Mouse (Mus musculus): Measurements from ENCODE around the gene Yipf1. TPM values are rescaled to one million over a fixed set of nuclear protein-coding genes. Genes with fewer than 3 reads are reported as not detected.

Gene Yipf1
- polyA plus RNA-seq, 1 experiment from 2014 or later = 57.3 TPM

GRCm38 (mm10) chr4:107323113-107323512 is 8.9 kb downstream of the Yipf1 start:
- Histone ChIP-seq H3K9ac (no peak overlapping the region), H3K27ac (replicated peaks) (no peak overlapping the region), H3K27me3 (no peaks in the 10 kb centered on the region), H3K36me3 (peaks cover 63% of the 10 kb centered on the region), H3K9me3 (replicated peaks) (no peaks in the 10 kb centered on the region), H3K4me2 (replicated peaks) (no peak overlapping the region), H3K4me3 (replicated peaks) (no peak overlapping the region), H3K4me1 (no peaks in the 10 kb centered on the region)
- no peak for ATAC-seq (ENCODE audit: insufficient number of reproducible peaks, low FRiP score, low TSS enrichment, low read depth)
- 89% methylated on average over 2 of the region's 2 CpGs for whole genome bisulfite sequencing

DNA sequence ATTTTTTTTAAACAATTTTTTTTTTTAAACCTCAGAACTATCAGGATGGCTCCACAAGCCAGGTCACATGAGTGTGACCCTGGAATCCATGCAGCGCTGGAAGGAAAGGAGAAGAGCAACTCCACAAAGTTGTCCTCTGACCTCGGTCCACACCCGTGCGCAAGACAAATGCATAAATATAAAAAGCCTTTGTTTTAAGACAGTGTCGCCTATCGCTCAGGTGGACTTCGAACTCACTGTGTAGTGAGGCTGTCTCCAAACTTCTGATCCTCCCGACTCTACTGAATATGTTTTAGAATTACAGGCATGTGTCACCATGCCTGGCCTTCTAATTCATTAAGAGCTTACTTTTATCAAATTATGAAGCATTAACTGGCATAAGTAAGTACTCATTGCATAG is 14.4 kb downstream of the Yipf1 start:
- 91% methylated on average over 8 of the region's 8 CpGs for WGBS
- no peak overlapping the region for H3K27ac ChIP-seq (replicated peaks)
- H3K4me3 ChIP-seq (replicated peaks) = no peak overlapping the region
- no peaks in the 10 kb centered on the region for H3K4me1 ChIP-seq
- H3K9me3 ChIP-seq (replicated peaks) = no peaks in the 10 kb centered on the region
- no peak overlapping the region for H3K9ac ChIP-seq
- H3K4me2 ChIP-seq (replicated peaks) = no peak overlapping the region
- H3K36me3 ChIP-seq = peaks cover 15% of the 10 kb centered on the region; the same call in 1 of the 2 replicates
- H3K27me3 ChIP-seq = no peaks in the 10 kb centered on the region
- ATAC-seq (ENCODE audit: insufficient number of reproducible peaks, low FRiP score, low TSS enrichment, low read depth) = no peak

DNA sequence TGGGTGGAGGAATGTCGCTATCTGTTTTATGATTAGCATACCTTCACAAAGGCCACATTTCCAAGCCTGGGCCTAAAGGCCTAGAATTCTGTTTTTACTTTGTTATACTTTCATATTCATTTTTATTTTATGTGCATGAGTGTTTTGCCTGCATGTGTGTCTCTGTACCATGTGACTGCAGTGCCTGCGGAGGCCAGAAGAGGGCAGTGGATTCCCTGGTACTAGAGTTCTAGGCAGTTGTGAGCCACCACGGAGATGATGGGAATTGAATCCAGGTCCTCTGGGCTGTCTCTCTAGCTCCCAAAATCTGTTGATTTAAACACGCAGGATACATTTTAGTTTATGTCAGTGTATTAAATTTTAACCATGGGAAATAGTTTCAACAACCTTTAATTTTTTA is 19.4 kb downstream of the Yipf1 start:
- no peak for ATAC-seq (ENCODE audit: insufficient number of reproducible peaks, low FRiP score, low TSS enrichment, low read depth)
- no peaks in the 10 kb centered on the region for H3K9me3 ChIP-seq (replicated peaks)
- no peak overlapping the region for H3K9ac ChIP-seq
- no peak overlapping the region for H3K4me2 ChIP-seq (replicated peaks)
- no peak overlapping the region for H3K27ac ChIP-seq (replicated peaks)
- no peaks in the 10 kb centered on the region for H3K27me3 ChIP-seq
- no peaks in the 10 kb centered on the region for H3K4me1 ChIP-seq
- H3K4me3 ChIP-seq (replicated peaks) = no peak overlapping the region
- peaks cover 8% of the 10 kb centered on the region; the same call in 1 of the 2 replicates for H3K36me3 ChIP-seq
- 91% methylated on average over 4 of the region's 4 CpGs for WGBS

DNA sequence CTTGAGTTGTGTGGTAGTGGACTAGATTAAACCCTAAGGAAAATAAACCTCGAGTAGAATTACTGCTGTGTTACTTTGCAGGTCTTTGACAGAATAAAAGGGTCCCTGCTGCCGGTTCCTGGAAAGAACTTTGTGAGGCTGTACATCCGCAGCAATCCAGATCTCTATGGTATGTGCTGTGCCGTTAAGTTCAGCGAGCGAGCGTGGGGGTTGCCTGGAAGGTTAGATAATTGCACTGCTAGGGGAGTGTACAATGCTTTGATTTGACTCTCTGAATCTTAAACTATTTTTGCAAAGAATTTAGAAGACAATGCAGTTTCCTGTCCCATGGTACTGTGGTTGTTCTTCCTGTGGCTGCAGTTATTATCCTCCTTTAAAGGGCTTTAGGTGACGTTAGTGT is 22.2 kb downstream of the Yipf1 start:
- no peak overlapping the region for H3K9ac ChIP-seq
- H3K4me1 ChIP-seq = no peaks in the 10 kb centered on the region
- no peak overlapping the region for H3K4me2 ChIP-seq (replicated peaks)
- H3K27me3 ChIP-seq = no peaks in the 10 kb centered on the region
- no peak overlapping the region for H3K4me3 ChIP-seq (replicated peaks)
- ATAC-seq (ENCODE audit: insufficient number of reproducible peaks, low FRiP score, low TSS enrichment, low read depth) = no peak
- WGBS = 65% methylated on average over 8 of the region's 8 CpGs
- no peak overlapping the region for H3K27ac ChIP-seq (replicated peaks)
- peaks cover 14% of the 10 kb centered on the region; the same call in 1 of the 2 replicates for H3K36me3 ChIP-seq
- H3K9me3 ChIP-seq (replicated peaks) = no peaks in the 10 kb centered on the region

- Histone ChIP-seq H3K36me3 (peaks cover 14% of the 10 kb centered on the region; the same call in 1 of the 2 replicates), H3K4me1 (no peaks in the 10 kb centered on the region), H3K4me3 (replicated peaks) (no peak overlapping the region), H3K9me3 (replicated peaks) (no peaks in the 10 kb centered on the region), H3K4me2 (replicated peaks) (no peak overlapping the region), H3K27me3 (no peaks in the 10 kb centered on the region), H3K9ac (no peak overlapping the region), H3K27ac (replicated peaks) (no peak overlapping the region)
- no peak for ATAC-seq (ENCODE audit: insufficient number of reproducible peaks, low FRiP score, low TSS enrichment, low read depth)
- WGBS = 85% methylated on average over 5 of the region's 5 CpGs
Observed at GRCm38 (mm10) chr4:107337455-107337854, 23.3 kb downstream of the Yipf1 start.

DNA sequence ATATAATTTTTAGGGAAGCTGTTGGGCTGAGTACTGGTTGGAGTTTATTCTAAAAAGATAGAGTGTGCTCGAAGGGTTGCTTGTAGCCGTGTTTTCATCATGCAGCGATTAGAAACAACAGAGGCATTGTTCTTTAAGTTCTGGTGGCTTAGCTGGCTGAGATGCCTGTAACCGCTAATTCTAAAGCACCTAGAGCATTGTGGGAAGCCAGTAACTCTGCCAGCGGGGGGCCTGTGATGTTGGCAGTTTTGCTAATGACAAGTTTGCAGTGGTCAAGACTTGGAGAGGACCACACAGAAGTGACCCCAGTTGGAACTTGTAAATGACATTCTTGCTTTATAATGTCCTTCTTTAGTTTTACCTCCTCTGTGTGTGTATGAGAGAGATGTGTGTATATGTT is 27.2 kb downstream of the Yipf1 start:
- Histone ChIP-seq H3K4me2 (replicated peaks) (no peak overlapping the region), H3K4me1 (no peaks in the 10 kb centered on the region), H3K27ac (replicated peaks) (no peak overlapping the region), H3K36me3 (peaks cover 19% of the 10 kb centered on the region), H3K9ac (no peak overlapping the region), H3K27me3 (no peaks in the 10 kb centered on the region), H3K4me3 (replicated peaks) (no peak overlapping the region), H3K9me3 (replicated peaks) (no peaks in the 10 kb centered on the region)
- no peak for ATAC-seq (ENCODE audit: insufficient number of reproducible peaks, low FRiP score, low TSS enrichment, low read depth)
- 35% methylated on average over 5 of the region's 5 CpGs for WGBS

- WGBS = 80% methylated on average over 7 of the region's 7 CpGs
- Histone ChIP-seq H3K9me3 (replicated peaks) (no peaks in the 10 kb centered on the region), H3K9ac (no peak overlapping the region)
Observed at GRCm38 (mm10) chr4:107344612-107345011, 30.4 kb downstream of the Yipf1 start.

GRCm38 (mm10) chr4:107347221-107347620 is 33.1 kb downstream of the Yipf1 start:
- ATAC-seq (ENCODE audit: insufficient number of reproducible peaks, low FRiP score, low TSS enrichment, low read depth) = no peak
- H3K9me3 ChIP-seq (replicated peaks) = no peaks in the 10 kb centered on the region
- no peaks in the 10 kb centered on the region for H3K27me3 ChIP-seq
- no peak overlapping the region for H3K27ac ChIP-seq (replicated peaks)
- H3K4me2 ChIP-seq (replicated peaks) = no peak overlapping the region
- 75% methylated on average over 6 of the region's 6 CpGs for WGBS
- H3K4me3 ChIP-seq (replicated peaks) = no peak overlapping the region
- H3K36me3 ChIP-seq = peaks cover 29% of the 10 kb centered on the region
- H3K4me1 ChIP-seq = peaks cover 8% of the 10 kb centered on the region
- no peak overlapping the region for H3K9ac ChIP-seq

More at GRCm38 (mm10) chr4:107344612-107345011, 30.4 kb downstream of the Yipf1 start:
- Histone ChIP-seq H3K4me2 (replicated peaks) (no peak overlapping the region), H3K27ac (replicated peaks) (no peak overlapping the region), H3K4me1 (peaks cover 8% of the 10 kb centered on the region), H3K27me3 (no peaks in the 10 kb centered on the region), H3K36me3 (peaks cover 17% of the 10 kb centered on the region), H3K4me3 (replicated peaks) (no peak overlapping the region)
- no peak for ATAC-seq (ENCODE audit: insufficient number of reproducible peaks, low FRiP score, low TSS enrichment, low read depth)

DNA sequence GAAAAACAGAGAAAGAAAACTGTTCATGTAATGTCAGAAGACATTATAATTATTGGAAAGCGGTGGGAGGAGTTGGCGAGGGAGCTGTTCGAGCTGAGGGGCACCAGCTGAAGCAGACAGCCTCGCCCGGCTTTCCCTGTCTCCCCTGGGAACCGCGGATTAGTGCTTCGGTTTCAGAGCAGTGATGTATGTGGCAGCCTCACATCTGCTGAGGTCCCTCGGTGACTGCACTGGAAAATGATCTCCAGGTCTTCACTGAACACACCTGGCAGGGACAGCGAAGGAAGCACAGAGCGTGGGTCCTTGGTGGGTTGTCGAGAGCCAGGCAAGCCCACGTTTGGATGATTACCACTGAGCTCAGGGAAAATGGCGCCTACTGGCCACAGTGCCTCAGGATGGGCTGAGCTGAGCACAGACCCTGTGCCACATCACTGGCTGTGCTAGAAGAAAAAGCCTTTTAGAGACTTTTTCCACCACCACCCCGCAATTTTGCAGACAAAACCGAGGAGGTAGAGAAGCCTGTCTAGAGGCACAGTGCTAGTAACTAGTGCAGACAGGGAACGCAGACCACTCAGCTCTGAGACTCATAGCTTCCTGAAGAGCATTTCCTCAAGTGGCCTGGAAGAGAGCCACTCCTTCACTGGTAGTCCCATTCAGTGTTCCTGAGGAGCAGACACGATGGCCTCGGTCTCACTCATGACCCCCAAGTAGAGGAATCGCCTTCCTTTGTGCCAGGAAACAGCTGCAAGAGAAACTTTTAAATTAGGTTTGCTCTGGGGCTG is 34.6 kb downstream of the Yipf1 start:
- ATAC-seq (ENCODE audit: insufficient number of reproducible peaks, low FRiP score, low TSS enrichment, low read depth) = peak; percentile 56
- Histone ChIP-seq H3K4me2 (replicated peaks) (no peak overlapping the region), H3K9me3 (replicated peaks) (no peaks in the 10 kb centered on the region), H3K4me1 (peaks cover 8% of the 10 kb centered on the region), H3K9ac (no peak overlapping the region), H3K27me3 (no peaks in the 10 kb centered on the region), H3K36me3 (peaks cover 29% of the 10 kb centered on the region), H3K4me3 (replicated peaks) (no peak overlapping the region), H3K27ac (replicated peaks) (peak overlapping the region; percentile 58)
- 52% methylated on average over 20 of the region's 20 CpGs for WGBS

DNA sequence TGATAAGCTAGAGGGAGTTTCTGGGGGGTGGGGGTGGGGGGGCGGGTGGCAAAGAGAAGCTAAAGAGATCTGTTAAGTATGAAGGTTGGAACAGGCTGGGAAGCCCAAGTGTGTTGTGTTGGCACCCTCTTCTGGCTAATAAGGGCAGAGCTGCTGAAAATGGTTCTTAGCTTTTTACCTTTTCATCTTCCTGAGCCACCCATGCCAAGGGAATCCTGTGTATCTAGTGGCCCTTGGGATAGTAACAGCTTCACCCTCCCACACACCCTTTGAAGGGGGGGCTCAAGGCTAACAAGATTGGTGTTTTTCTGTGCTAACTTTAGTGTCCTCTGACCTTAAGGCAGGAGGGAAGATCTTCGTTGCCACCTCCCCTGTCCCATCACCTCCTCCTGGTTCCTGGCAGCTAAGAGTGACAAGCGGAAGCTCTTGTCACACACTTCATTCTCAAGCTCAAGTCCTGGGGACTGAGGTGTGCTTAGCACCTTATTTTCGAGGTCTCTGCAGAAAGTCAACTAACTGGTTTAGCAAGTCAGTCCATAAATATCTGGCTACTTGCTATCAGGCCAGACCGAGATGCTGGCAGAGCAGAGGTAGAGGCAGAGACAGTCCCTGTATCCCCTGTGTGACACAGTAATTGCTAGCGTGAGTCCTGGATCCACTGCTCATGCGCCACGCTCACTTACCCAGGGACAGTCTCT is 35.3 kb downstream of the Yipf1 start:
- H3K9me3 ChIP-seq (replicated peaks) = no peaks in the 10 kb centered on the region
- ATAC-seq (ENCODE audit: insufficient number of reproducible peaks, low FRiP score, low TSS enrichment, low read depth) = no peak
- no peak overlapping the region for H3K4me2 ChIP-seq (replicated peaks)
- peaks cover 29% of the 10 kb centered on the region for H3K36me3 ChIP-seq
- no peak overlapping the region for H3K4me3 ChIP-seq (replicated peaks)
- WGBS = 63% methylated on average over 8 of the region's 8 CpGs
- H3K27ac ChIP-seq (replicated peaks) = no peak overlapping the region
- no peaks in the 10 kb centered on the region for H3K27me3 ChIP-seq
- H3K9ac ChIP-seq = no peak overlapping the region
- H3K4me1 ChIP-seq = peaks cover 8% of the 10 kb centered on the region

GRCm38 (mm10) chr4:107351368-107351767 is 37.2 kb downstream of the Yipf1 start:
- ATAC-seq (ENCODE audit: insufficient number of reproducible peaks, low FRiP score, low TSS enrichment, low read depth) = no peak
- Histone ChIP-seq H3K27ac (replicated peaks) (no peak overlapping the region), H3K36me3 (peaks cover 23% of the 10 kb centered on the region), H3K4me3 (replicated peaks) (no peak overlapping the region), H3K4me1 (peaks cover 8% of the 10 kb centered on the region), H3K4me2 (replicated peaks) (no peak overlapping the region), H3K27me3 (no peaks in the 10 kb centered on the region), H3K9ac (no peak overlapping the region), H3K9me3 (replicated peaks) (no peaks in the 10 kb centered on the region)
